Mouse (Mus musculus) spleen, adult 10 weeks (tissue): ENCODE data around the gene Gm3317. TPM values are rescaled to one million over a fixed set of nuclear protein-coding genes. Genes with fewer than 3 reads are reported as not detected.

ENCODE experiments used
- polyA plus RNA-seq: library from polyadenylated mRNA; stranded (reverse); fragments of 350-450 nt; fragmentation: Illumina TruSeq; extraction: RNeasy Lipid Tissue Mini Kit (QIAGEN cat#74804); gene quantifications from one replicate; pipeline ENCODE4 v1.2.3, GENCODE M21; 2015; ENCODE audit warnings: low replicate concordance; ENCODE audit not compliant: insufficient read depth

The Gm3317 gene
- polyA plus RNA-seq, result not detected

DNA sequence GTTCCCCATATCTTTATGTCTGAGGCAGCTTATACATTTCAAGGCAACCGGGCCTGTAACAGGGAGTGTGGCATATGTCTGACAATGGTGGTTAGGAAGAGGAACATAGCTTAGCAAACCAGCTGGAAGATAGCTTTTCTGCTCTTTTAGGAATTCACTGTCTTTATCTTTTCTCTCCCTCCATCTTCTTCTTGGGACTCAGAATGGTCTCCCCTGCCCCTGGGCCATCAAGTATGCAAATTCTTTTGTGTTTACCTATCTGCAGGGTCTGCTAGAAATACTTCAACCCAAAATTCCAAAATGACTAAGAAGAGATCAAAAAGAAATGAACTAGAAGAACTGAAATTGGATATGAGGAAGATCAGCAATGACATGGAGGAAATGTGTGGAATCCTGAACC is at the start of gene Gm3317:
TSS of gene Gm3317 (plus strand) at position 301 of the 400 bp plus-strand sequence.

DNA sequence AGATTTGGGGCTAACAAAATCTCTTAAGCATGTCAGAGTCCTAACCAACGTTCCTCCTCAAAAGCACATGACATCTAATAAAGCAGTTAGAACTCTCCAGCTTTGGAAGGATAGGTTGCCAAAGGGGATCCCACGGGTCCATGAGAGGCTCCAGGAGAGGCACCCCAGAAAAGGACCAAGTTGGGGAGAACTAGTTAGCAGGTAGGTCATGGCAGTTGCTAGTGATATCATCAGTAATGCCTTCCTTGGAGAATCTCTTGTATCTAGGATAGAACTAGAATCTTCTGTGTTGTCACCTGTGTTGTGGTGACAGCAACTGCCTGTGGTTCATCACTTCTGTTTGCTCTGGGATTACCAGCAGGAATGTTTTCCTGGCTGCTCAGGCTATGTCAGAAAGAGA is 33.1 kb upstream of the Gm3317 start, which contains the start of gene Gm8279:
TSS of gene Gm8279 (plus strand) at position 301 of the 400 bp plus-strand sequence.

DNA sequence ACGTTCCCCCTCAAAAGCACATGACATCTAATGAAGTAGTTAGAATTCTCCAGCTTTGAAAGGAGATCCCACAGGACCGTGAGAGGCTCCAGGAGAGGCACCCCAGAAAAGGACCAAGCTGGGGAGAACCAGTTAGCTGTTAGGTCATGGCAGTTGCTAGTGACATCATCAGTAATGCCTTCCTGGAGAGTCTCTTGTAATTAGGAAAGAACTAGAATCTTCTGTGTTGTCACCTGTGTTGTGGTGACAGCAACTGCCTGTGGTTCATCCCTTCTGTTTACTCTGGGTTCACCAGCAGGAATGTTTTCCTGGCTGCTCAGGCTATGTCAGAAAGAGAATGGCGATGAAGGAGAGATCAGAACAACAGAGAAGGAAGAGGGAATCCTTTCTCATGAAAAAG is 21.2 kb downstream of the Gm3317 start, which contains the start of gene Gm8271:
TSS of gene Gm8271 (plus strand) at position 301 of the 400 bp plus-strand sequence.

Other genes starting within 250 kb of the Gm3317 start
- gene Gm8297, start 180.6 kb upstream of the Gm3317 start, polyA plus RNA-seq, result not detected
- not detected for gene Gm3298, start 148.6 kb upstream of the Gm3317 start, polyA plus RNA-seq
- not detected for gene 4930555G01Rik, start 113.9 kb upstream of the Gm3317 start, polyA plus RNA-seq
- gene Gm8281, start 93.5 kb upstream of the Gm3317 start, polyA plus RNA-seq, result 0.37 TPM
- not detected for gene Gm8279, start 33.0 kb upstream of the Gm3317 start, polyA plus RNA-seq
- gene Gm8271, start 21.3 kb downstream of the Gm3317 start, polyA plus RNA-seq, result not detected
- not detected for gene Gm3526, start 96.0 kb downstream of the Gm3317 start, polyA plus RNA-seq
- gene Gm3542, start 170.4 kb downstream of the Gm3317 start, polyA plus RNA-seq, result not detected
- gene Gm3500, start 224.5 kb downstream of the Gm3317 start, polyA plus RNA-seq, result 0.81 TPM